Mouse (Mus musculus): ENCODE data around the gene Olah. TPM values are rescaled to one million over a fixed set of nuclear protein-coding genes. Genes with fewer than 3 reads are reported as not detected.

Gene Olah
- polyA plus RNA-seq, 1 experiment from 2014 or later: not detected

DNA sequence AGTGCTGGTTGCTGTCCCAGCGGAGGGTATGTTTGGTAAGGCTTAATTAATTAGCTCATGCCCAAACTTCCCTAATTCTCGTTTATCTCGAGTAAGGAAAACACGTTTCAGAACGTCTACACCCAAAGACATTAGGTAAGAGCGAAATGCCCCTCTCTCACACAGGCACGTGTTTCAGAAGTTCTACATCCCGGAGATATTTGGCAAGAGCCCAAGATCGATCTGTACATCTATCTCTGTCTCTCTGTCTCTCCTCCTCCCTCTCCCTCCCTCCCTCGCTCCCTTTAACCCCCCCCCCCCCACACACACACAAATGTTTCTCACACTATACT is 27.5 kb upstream of the Olah start:
- TF ChIP-seq EP300 (IDR thresholded peaks at IDR 0.05; ENCODE audit: low read depth) (0 out of 2 replicates have a peak, but pooled peaks have one; percentile 11), CTCF (IDR thresholded peaks at IDR 0.05; ENCODE audit: low read depth) (no peak)

DNA sequence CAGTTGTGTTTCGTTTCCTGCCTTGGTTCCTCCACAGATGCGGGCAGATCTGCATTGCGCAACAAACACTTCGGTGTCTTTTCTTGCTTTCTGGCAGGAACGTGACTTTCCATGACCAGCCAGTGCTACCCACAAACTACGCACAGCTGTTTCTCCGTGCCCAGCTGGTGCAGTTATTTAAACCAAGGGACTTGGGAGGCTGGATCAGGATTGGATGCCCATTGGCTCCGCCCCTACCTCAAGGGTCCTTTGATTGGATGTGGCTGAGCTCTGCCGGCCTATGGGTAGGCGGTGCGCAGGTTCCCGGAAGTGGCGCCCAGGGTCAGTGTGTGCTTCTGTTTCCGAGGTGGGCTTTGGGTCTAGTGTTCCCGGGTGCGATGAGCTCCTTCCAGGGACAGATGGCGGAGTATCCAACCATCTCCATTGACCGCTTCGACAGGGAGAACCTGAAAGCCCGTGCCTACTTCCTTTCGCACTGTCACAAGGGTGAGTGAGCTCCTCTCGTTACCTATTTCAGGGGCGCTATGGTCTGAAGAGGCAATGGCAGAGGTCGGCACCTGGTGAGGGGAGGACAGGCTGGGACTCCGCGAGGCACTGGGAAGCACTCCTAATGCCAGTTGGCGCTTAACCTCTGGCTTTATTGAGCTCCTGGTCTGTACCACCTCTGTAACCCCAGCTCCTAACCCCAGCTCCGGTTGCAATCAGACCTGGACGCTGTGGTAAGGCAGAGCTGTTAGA is 27.0 kb upstream of the Olah start, which contains the start of gene Dclre1c:
Dclre1c (plus strand) TSS at position 291 of the 738 bp plus-strand sequence.
- Histone ChIP-seq H3K36me3 (replicated peaks; ENCODE audit: insufficient read depth, low read length) (0 out of 2 replicates have a peak, but pooled peaks cover 8% of the 10 kb centered on the region), H3K4me3 (ENCODE audit: low read depth, low read length) (peak within 1 kb of the TSS; percentile 76), H3K9ac (replicated peaks) (peak within 1 kb of the TSS; percentile 80), H3K4me2 (ENCODE audit: low read depth, low read length) (peak within 1 kb of the TSS; percentile 84), H3K27ac (ENCODE audit: low read depth) (peak within 1 kb of the TSS; percentile 86), H3K9me3 (ENCODE audit: low read length) (no peaks in the 10 kb centered on the region), H3K27me3 (ENCODE audit: insufficient read depth, low read length) (no peaks in the 10 kb centered on the region), H3K4me1 (ENCODE audit: insufficient read depth) (peaks cover 12% of the 10 kb centered on the region; the same call in 1 of the 2 replicates)
- no peak for TF ChIP-seq EP300 (IDR thresholded peaks at IDR 0.05; ENCODE audit: low read depth)
- TF ChIP-seq CTCF (IDR thresholded peaks at IDR 0.05; ENCODE audit: low read depth): 0 out of 2 replicates have a peak, but pooled peaks have one; percentile 2
- DNase-seq (peak; percentile 93), ATAC-seq (peak; percentile 96)
- under 1% methylated on average over 29 of the region's 29 CpGs for WGBS (ENCODE audit: insufficient replicate concordance)

More for the DNA sequence above, 27.5 kb upstream of the Olah start:
- H3K9ac ChIP-seq (replicated peaks): peak overlapping the region; percentile 80
- no peaks in the 10 kb centered on the region for H3K27me3 ChIP-seq (ENCODE audit: insufficient read depth, low read length)
- H3K36me3 ChIP-seq (replicated peaks; ENCODE audit: insufficient read depth, low read length): peaks cover 12% of the 10 kb centered on the region; the same call in 1 of the 2 replicates
- H3K4me3 ChIP-seq (ENCODE audit: low read depth, low read length): peak overlapping the region; percentile 76
- H3K4me1 ChIP-seq (ENCODE audit: insufficient read depth): peaks cover 12% of the 10 kb centered on the region; the same call in 1 of the 2 replicates
- DNase-seq (peak; percentile 59), ATAC-seq (peak; percentile 33)
- peak overlapping the region; percentile 84 for H3K4me2 ChIP-seq (ENCODE audit: low read depth, low read length)
- no peaks in the 10 kb centered on the region for H3K9me3 ChIP-seq (ENCODE audit: low read length)
- 1% methylated on average over 9 of the region's 10 CpGs for WGBS (ENCODE audit: insufficient replicate concordance)
- H3K27ac ChIP-seq (ENCODE audit: low read depth): peak overlapping the region; percentile 86

DNA sequence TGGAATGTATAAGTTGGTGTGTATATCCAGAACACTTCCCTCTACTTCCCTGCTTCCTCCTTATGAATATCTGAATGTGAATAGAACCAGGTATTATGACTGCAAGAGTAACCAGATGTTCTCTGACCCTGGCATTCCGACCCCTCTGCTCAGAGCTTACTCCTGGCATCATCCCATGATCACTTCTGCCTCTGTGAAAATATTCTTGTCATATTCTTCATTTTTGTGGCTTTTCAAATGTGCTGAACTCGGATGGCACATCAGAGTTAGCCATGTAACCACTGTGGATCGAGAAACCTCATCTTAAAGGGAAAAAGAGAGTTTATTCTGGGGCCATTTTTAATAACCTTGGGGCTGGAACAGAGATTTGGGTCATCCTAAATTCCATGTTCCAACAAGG is 25.5 kb upstream of the Olah start, which contains the start of gene Meig1:
Meig1 (minus strand) TSS at position 101 of the 400 bp plus-strand sequence.
- TF ChIP-seq CTCF (IDR thresholded peaks at IDR 0.05; ENCODE audit: low read depth): no peak
- TF ChIP-seq EP300 (IDR thresholded peaks at IDR 0.05; ENCODE audit: low read depth): no peak
- H3K4me2 ChIP-seq (ENCODE audit: low read depth, low read length): peak within 1 kb of the TSS; percentile 84
- no peak for DNase-seq
- H3K36me3 ChIP-seq (replicated peaks; ENCODE audit: insufficient read depth, low read length): 0 out of 2 replicates have a peak, but pooled peaks cover 3% of the 10 kb centered on the region
- 65% methylated on average over 3 of the region's 3 CpGs for WGBS (ENCODE audit: insufficient replicate concordance)
- no peaks in the 10 kb centered on the region for H3K9me3 ChIP-seq (ENCODE audit: low read length)
- no peak within 1 kb of the TSS for H3K9ac ChIP-seq (replicated peaks)
- peaks cover 7% of the 10 kb centered on the region for H3K27me3 ChIP-seq (ENCODE audit: insufficient read depth, low read length)
- H3K4me3 ChIP-seq (ENCODE audit: low read depth, low read length): peak within 1 kb of the TSS; percentile 76
- no peak for ATAC-seq
- H3K27ac ChIP-seq (ENCODE audit: low read depth): peak within 1 kb of the TSS; percentile 86
- H3K4me1 ChIP-seq (ENCODE audit: insufficient read depth): peaks cover 17% of the 10 kb centered on the region; the same call in 1 of the 2 replicates

DNA sequence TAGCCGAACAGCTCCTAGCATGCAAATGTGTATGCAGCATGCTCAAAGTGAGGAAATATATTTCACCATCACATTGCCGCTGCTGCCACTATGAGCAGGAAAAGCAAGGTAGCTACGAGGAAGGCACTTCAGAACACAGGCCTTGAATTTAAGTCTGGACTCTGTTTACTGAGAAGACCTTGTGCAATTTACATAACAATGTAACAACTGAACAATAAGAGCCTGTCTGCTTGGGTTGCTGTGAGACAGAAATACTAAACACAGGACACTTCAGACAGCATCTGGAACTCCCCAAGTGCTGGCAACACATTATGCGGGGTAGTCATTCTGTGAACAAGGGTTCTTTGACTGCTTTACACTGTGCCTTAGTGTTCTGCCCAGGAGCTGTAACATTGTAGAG is 23.1 kb upstream of the Olah start:
- no peak for DNase-seq
- Histone ChIP-seq H3K9ac (replicated peaks) (no peak overlapping the region), H3K4me2 (ENCODE audit: low read depth, low read length) (no peak overlapping the region), H3K4me1 (ENCODE audit: insufficient read depth) (peaks cover 15% of the 10 kb centered on the region; the same call in 1 of the 2 replicates), H3K27me3 (ENCODE audit: insufficient read depth, low read length) (peaks cover 11% of the 10 kb centered on the region), H3K9me3 (ENCODE audit: low read length) (no peaks in the 10 kb centered on the region), H3K36me3 (replicated peaks; ENCODE audit: insufficient read depth, low read length) (no peaks in the 10 kb centered on the region), H3K4me3 (ENCODE audit: low read depth, low read length) (no peak overlapping the region), H3K27ac (ENCODE audit: low read depth) (0 out of 2 replicates have a peak overlapping the region, but pooled peaks have one; percentile 16)
- WGBS (ENCODE audit: insufficient replicate concordance): 74% methylated on average over 4 of the region's 4 CpGs
- TF ChIP-seq CTCF (IDR thresholded peaks at IDR 0.05; ENCODE audit: low read depth) (no peak), EP300 (IDR thresholded peaks at IDR 0.05; ENCODE audit: low read depth) (no peak)
- ATAC-seq: no peak

DNA sequence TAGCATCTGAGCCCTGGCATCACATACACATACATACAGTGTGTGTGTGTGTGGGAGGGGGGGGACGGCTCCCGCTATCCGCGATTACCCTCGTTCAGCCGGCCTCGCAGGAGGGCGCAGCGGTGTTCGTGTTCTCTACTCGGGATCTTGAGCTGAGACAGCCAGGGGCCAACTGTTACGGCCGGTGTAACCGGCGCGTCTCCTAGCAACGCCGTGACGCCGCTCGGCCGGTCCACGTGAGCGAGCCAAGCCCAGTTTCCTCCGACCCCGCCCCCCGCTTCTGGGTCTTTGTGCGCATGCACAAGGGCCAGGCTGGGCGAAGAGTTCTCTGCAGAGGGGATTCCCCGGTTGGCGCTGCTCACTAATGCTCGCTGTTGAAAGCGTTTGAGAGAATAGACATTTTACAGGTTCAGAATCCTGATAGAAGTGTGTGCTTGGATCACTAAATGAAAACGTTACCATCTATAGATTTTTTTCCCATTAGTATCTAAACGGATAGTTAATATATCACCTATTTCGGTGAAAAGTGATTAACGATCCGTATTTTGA is 21.9 kb upstream of the Olah start:
- Histone ChIP-seq H3K36me3 (replicated peaks; ENCODE audit: insufficient read depth, low read length) (no peaks in the 10 kb centered on the region), H3K4me3 (ENCODE audit: low read depth, low read length) (peak overlapping the region; percentile 51), H3K27me3 (ENCODE audit: insufficient read depth, low read length) (peaks cover 11% of the 10 kb centered on the region), H3K9ac (replicated peaks) (no peak overlapping the region; the same call in 1 of the 2 replicates), H3K4me2 (ENCODE audit: low read depth, low read length) (peak overlapping the region; percentile 86), H3K27ac (ENCODE audit: low read depth) (no peak overlapping the region), H3K4me1 (ENCODE audit: insufficient read depth) (peaks cover 10% of the 10 kb centered on the region; the same call in 1 of the 2 replicates), H3K9me3 (ENCODE audit: low read length) (no peaks in the 10 kb centered on the region)
- ATAC-seq (peak; percentile 87), DNase-seq (peak; percentile 96)
- no peak for TF ChIP-seq EP300 (IDR thresholded peaks at IDR 0.05; ENCODE audit: low read depth)
- peak; percentile 5; the same call in 1 of the 2 replicates for TF ChIP-seq CTCF (IDR thresholded peaks at IDR 0.05; ENCODE audit: low read depth)
- WGBS (ENCODE audit: insufficient replicate concordance): 1% methylated on average over 38 of the region's 38 CpGs

DNA sequence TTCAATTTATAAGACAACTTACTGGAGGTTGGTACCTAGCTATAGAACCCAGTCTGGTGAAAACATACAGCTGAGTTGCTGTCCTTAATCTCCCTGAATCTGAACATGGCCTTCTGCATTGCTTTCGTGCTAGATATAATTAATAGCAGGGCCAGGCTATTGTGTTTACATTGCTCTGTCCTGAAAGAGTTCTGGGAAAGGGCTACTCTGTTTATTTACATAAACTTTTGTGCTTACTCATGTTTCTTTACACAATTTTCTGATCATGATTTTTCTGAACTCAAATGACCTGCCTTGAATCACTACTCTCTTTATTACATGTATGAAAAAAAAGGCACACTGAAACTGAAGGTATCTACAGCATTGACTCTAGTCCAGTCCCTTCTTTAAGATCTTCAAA is 18.7 kb upstream of the Olah start:
- ATAC-seq: no peak
- WGBS (ENCODE audit: insufficient replicate concordance): 56% methylated on average over 1 of the region's 1 CpGs
- peaks cover 6% of the 10 kb centered on the region; the same call in 1 of the 2 replicates for H3K4me1 ChIP-seq (ENCODE audit: insufficient read depth)
- H3K9me3 ChIP-seq (ENCODE audit: low read length): no peaks in the 10 kb centered on the region
- no peak overlapping the region for H3K4me3 ChIP-seq (ENCODE audit: low read depth, low read length)
- DNase-seq: no peak
- no peak overlapping the region for H3K4me2 ChIP-seq (ENCODE audit: low read depth, low read length)
- no peak for TF ChIP-seq EP300 (IDR thresholded peaks at IDR 0.05; ENCODE audit: low read depth)
- TF ChIP-seq CTCF (IDR thresholded peaks at IDR 0.05; ENCODE audit: low read depth): no peak
- no peak overlapping the region for H3K27ac ChIP-seq (ENCODE audit: low read depth)
- no peaks in the 10 kb centered on the region for H3K36me3 ChIP-seq (replicated peaks; ENCODE audit: insufficient read depth, low read length)
- no peak overlapping the region for H3K9ac ChIP-seq (replicated peaks)
- peaks cover 11% of the 10 kb centered on the region for H3K27me3 ChIP-seq (ENCODE audit: insufficient read depth, low read length)

Data from liver, postnatal 0 days (tissue).